Mouse (Mus musculus) megakaryocyte-erythroid progenitor cell, adult 5-6 weeks (primary cell): Measurements from ENCODE around the gene Celf5. TPM values are rescaled to one million over a fixed set of nuclear protein-coding genes. Genes with fewer than 3 reads are reported as not detected.

Experiments
- ATAC-seq: replicated peaks from 2 replicates; pipeline ENCODE4 v1.8.0; 2016; ENCODE audit warnings: mild to moderate bottlenecking, inconsistent platforms; ENCODE audit not compliant: severe bottlenecking, poor library complexity, low FRiP score, low TSS enrichment
- total RNA-seq, 2 experiments: library from RNA; stranded (forward) in 1 of 2; stranded (reverse) in 1 of 2; fragments of 200-1000, 215-1000 nt in 1 of 2; fragments of >200 nt in 1 of 2; fragmentation: Nextera tagmentation in 1 of 2; gene quantifications; 2 replicates each; pipeline ENCODE4 v1.2.3; 2014 to 2017

The Celf5 gene
- total RNA-seq, 2 experiments from 2014 or later = not detected

GRCm38 (mm10) chr10:81499250-81499901 lies 16.9 kb upstream of the Celf5 start:
- no peak for ATAC-seq

DNA sequence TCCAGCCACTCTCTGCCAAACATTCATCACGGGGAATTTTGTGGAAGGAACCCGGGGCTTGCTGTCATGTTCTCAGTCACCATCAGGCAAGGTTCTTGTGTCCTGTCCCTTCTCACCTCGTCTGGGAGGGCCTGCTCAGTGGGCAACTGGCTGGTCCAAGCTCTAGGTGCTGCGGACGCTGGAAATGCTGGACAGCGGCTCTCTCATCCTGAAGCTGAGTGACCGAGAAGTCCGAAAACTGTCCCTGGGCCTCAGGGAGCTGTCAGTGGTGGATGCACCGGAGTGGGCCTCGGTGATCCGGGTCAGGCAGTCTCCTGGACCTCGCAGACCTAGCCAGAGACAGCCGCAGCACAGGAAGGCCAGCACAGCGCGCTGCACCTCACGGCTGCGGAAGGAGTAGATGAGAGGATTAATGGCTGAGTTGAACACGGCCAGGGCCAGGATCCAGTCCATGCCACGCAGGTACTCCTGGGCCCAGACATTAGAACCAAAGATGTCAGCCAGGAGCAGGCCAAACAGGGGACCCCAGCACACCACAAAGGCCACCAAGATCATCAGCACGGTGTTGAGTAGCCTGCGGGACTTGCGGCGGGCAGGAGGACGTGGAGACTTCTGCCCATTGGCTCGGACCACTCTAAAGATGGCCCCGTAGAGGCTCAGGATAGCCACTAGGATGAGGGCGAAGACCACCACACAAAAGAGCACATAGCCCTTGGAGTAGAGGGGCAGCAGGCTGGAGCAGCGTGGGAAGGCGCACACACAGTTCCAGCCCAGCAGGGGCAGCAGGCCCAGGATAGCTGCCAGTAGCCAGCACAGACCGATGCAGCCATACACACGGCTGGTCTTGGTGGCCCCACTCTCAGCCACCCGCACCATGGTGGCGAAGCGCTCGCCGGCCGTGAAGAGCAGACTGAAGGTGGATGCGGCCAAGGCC lies 16.1 kb upstream of the Celf5 start:
- ATAC-seq = peak; percentile 16

- ATAC-seq = peak; percentile 43
These were observed 15.1 kb upstream of the Celf5 start for GRCm38 (mm10) chr10:81497401-81498270.

DNA sequence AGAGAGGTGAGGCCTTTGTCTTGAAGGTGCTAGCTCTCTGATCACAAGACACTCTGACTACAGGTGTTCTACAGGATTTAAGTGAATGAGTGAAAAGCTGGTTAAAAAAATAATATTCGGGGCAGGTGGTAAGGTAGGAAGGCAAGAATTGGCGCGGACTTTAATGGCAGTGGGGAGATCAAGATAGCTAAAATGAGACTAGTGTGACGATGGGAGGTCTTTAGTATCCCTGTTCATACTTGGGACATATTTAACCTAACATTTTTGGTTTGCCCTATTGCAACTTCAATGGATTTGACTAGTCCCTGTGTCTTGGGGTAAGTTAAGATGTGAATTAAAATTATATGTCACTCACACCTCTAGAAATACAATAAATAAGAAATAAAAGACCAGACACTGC lies 14.5 kb upstream of the Celf5 start:
- ATAC-seq = no peak

DNA sequence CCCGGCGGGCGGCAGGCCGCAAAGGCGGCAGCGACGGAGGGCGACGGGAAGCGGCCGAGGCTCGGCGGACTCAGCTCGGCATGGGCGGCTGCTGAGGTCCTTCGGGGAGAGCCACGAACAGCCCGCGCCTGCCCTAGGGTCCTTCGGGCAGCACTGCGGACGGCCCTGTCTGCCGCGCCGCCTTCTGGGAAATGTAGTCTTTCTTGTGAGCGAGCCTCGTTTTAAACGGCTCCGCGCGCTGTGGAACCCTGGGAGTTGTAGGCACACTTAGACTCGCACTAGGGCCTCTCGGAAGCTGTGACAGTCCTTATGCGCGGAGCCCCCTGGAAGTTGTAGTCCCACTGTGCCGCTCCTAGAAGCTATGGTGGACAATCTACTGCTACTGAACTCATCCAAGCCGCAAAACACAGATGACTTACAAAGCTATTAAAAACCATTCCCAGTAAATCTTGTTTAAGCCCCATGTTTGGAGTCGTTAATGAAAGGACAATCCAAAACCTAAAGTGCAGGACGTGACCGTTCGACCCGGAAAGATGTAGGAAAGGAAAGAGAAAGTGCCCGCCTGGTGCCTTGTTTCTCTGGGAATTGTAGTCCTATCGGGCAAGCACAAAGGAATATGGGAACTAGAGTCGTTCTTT lies 13.9 kb upstream of the Celf5 start, which contains the start of gene Ncln:
Ncln (minus strand) TSS at position 129 of the 638 bp plus-strand sequence.
- peak; percentile 76 for ATAC-seq

- no peak for ATAC-seq
These were observed 13.2 kb upstream of the Celf5 start for GRCm38 (mm10) chr10:81495616-81496263.

- no peak for ATAC-seq
These were observed 12.6 kb upstream of the Celf5 start for GRCm38 (mm10) chr10:81495151-81495550.

DNA sequence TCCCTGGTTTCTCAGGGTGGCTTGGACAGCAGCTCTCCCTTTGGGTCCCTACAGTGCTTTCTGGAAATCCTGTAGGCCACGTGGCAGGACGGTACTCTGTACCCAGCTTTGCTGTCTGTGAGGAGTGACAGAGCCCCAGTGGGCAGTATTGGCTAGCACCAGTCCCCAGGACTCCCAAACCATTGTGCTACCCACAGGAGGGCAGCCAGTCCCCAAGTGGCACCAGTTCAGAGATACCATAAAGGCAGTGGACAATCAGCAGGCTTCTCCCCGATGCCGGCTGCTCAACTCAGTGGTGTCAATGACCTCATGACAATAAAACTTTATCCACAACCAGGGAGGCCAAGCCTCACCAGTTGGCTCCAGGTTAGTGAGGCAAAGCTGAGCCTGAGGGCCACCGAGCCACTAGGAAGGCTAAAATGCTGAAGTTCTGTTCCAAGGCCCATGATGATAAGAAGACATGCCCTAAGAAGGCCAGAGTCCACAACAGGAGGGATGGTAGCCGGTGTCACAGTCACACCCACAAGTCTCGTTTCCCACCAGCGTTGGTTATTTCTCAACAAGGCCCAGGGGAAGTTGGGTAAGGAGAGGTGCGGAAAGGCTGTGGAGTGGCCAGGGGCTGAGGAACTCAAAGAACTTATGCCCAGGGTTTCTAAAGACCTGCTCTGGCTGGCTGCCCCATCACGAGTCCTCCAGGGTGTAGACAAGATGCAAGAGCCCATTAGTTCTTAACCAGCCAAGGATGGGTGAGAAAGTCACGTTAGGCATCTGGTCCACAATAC lies 11.9 kb upstream of the Celf5 start:
- no peak for ATAC-seq

- ATAC-seq = no peak
These were observed 11.2 kb upstream of the Celf5 start for GRCm38 (mm10) chr10:81493601-81494220.

- ATAC-seq = no peak
These were observed 10.2 kb upstream of the Celf5 start for GRCm38 (mm10) chr10:81492606-81493240.

DNA sequence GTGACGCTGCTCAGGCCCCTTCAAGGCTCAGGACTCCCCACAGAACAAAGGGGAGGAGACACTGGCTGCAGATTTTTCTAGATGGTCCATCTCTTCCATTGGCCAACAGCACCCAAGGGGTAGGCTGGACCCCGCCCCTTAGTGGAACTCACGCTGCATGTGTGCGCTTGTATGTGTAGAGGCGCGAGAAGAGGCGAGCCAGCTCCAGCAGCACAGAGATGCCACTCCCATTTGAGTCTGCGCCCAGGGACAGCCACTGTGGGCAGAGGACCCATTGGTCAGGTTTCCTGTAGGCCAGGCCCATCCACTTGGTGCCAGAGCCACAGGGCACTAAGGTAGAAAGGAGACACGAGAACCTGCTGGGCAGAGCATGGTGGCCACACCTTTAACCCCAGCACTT lies 8.5 kb upstream of the Celf5 start:
- ATAC-seq = no peak

DNA sequence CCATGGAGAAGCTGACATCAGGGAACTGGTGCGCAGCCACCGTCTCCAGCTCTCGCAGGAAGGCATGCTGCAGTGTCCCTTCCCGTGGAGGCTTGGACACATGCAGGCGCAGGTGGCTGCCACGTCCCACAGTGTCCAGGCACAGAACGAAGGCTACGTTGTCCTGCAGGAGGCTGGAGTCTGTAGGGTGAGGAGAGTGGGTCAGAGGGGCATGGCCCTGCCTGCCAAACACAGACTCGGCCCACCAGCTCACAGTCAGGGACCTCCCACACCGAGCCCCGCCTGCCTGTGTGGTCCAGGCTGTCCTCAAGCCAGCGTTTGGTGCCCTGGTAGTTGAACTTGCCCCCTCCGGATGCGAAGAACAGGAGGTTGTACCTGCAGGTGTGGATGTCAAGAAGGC lies 7.4 kb upstream of the Celf5 start:
- ATAC-seq = no peak

DNA sequence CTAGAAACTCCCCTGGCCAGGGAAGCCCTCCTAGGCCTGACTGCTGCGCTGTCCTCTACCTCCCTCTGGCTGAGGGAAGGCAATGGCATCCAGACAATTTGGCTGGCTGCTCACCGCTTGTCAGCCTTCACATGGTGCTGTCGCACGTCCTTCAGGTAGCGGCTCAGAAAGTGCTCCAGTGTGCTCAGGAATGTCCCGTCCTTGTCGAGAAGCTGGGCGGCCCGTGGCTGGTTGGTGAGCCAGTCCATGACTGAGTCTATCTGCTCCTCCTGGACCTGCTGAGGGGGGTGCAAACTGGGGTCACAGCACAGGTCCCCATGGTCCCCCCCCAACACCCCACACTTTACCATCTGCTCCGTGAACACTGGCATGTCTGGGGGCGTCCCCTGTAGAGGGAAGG lies 5.6 kb upstream of the Celf5 start:
- no peak for ATAC-seq

DNA sequence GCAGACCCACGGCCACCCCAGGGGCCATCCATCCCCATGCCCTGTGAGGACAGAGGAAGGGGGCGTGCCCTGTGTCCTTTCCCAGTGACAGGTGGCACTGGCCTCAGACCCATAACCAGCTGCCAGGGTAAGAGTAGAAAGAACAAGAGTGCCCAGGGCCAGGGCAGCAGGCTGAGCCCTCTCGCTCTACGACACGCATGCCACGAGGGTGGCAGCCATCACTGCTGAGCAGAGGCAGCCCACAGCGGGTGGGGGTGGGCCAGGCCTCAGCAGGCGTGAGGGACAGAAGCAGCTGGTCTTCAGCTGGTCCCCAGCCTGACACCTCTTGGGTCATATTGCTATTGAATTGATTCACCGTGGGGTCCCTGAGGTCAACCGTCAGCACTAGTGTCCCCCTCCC lies 4.0 kb upstream of the Celf5 start:
- no peak for ATAC-seq

- peak; percentile 71 for ATAC-seq
These were observed 3.0 kb upstream of the Celf5 start for GRCm38 (mm10) chr10:81485479-81486018.

DNA sequence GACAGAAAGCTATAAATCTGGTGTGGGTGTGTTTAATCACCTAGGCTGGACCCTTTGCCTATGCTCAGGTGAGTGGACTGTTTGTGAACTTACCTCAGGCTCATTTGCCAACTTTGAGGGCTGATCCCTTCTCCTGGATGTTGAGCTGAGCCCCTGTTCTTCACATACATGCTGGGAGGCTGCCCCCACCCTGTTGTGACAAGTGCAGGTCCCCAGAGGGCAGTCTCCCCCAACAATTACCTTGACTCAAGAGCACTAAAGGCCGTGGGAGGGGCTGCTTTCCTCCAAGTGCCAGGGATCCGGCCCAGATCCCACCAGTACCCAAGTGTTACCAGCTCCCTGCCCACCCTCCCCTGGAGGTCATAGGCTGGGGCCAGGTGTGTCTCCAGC lies 2.5 kb upstream of the Celf5 start:
- ATAC-seq = 0 out of 2 replicates have a peak, but pooled peaks have one; percentile 8

GRCm38 (mm10) chr10:81484441-81485059 lies 2.0 kb upstream of the Celf5 start:
- no peak for ATAC-seq
